Mouse (Mus musculus) E14TG2a.4 (cell line): ENCODE data around the gene Fbxw4.

ENCODE experiments used
- CTCF ChIP-seq: conservative IDR thresholded peaks from 2 replicates; pipeline ENCODE4 v1.5.1; 2014; ENCODE audit warnings: low read length
- POU5F1 ChIP-seq: IDR thresholded peaks from 2 replicates; pipeline ENCODE4 v1.6.1; 2014; ENCODE audit warnings: low read length, borderline replicate concordance

- TF ChIP-seq CTCF (no peak), POU5F1 (no peak)
These were observed 94.0 kb downstream of the Fbxw4 start for GRCm38 (mm10) chr19:45565925-45566715.
